Mouse (Mus musculus) heart, postnatal 4 days (tissue): Measurements from ENCODE around the gene Rps6. TPM values are rescaled to one million over a fixed set of nuclear protein-coding genes. Genes with fewer than 3 reads are reported as not detected.

Source experiments
- DNase-seq: peaks from one replicate; pipeline ENCODE4 v3.0.0; 2021
- total RNA-seq, 2 experiments: library from RNA; stranded (reverse); gene quantifications; 2 replicates each; pipeline ENCODE4 v1.2.3; 2021

Rps6 gene
- total RNA-seq: 100 to 1,000 TPM; 718 to 724 TPM

- DNase-seq: peak; percentile 96
Observed at GRCm38 (mm10) chr4:86857113-86858069, at the start of gene Rps6. Rps6 (minus strand) TSS chr4:86857412.

- no peak for DNase-seq
Observed at GRCm38 (mm10) chr4:86905869-86906268, 48.7 kb upstream of the Rps6 start.

GRCm38 (mm10) chr4:86904969-86905368 is 47.8 kb upstream of the Rps6 start:
- DNase-seq: peak; percentile 20

GRCm38 (mm10) chr4:86902351-86902750 is 45.1 kb upstream of the Rps6 start:
- peak; percentile 21 for DNase-seq

GRCm38 (mm10) chr4:86898791-86899474 is 41.7 kb upstream of the Rps6 start:
- DNase-seq: peak; percentile 45

GRCm38 (mm10) chr4:86897411-86897810 is 40.2 kb upstream of the Rps6 start:
- no peak for DNase-seq

GRCm38 (mm10) chr4:86887879-86888278 is 30.7 kb upstream of the Rps6 start:
- peak; percentile 34 for DNase-seq

GRCm38 (mm10) chr4:86886160-86886878 is 29.1 kb upstream of the Rps6 start:
- peak; percentile 69 for DNase-seq

GRCm38 (mm10) chr4:86885790-86886159 is 28.6 kb upstream of the Rps6 start:
- peak; percentile 16 for DNase-seq

- DNase-seq: peak; percentile 62
Observed at GRCm38 (mm10) chr4:86884945-86885344, 27.7 kb upstream of the Rps6 start.

- no peak for DNase-seq
Observed at GRCm38 (mm10) chr4:86882413-86882812, 25.2 kb upstream of the Rps6 start.

GRCm38 (mm10) chr4:86881178-86881577 is 24.0 kb upstream of the Rps6 start:
- DNase-seq: no peak

GRCm38 (mm10) chr4:86879477-86879876 is 22.3 kb upstream of the Rps6 start:
- DNase-seq: peak; percentile 46

GRCm38 (mm10) chr4:86874146-86874847 is 17.1 kb upstream of the Rps6 start, which contains the start of gene Acer2:
Acer2 (plus strand) TSS chr4:86874396.
- peak; percentile 95 for DNase-seq

GRCm38 (mm10) chr4:86873072-86873471 is 15.9 kb upstream of the Rps6 start:
- DNase-seq: no peak

- no peak for DNase-seq
Observed at GRCm38 (mm10) chr4:86871988-86872387, 14.8 kb upstream of the Rps6 start.

GRCm38 (mm10) chr4:86864087-86864486 is 6.9 kb upstream of the Rps6 start:
- no peak for DNase-seq

- DNase-seq: no peak
Observed at GRCm38 (mm10) chr4:86858070-86858440, 843 bp upstream of the Rps6 start.

- DNase-seq: no peak
Observed at GRCm38 (mm10) chr4:86856304-86857112, 704 bp downstream of the Rps6 start.

GRCm38 (mm10) chr4:86852813-86853590 is 4.2 kb downstream of the Rps6 start:
- DNase-seq: no peak
